Mouse (Mus musculus) heart, embryonic 12.5 days (tissue): ENCODE results near the gene Phf13. TPM values are rescaled to one million over a fixed set of nuclear protein-coding genes. Genes with fewer than 3 reads are reported as not detected.

Source experiments
- ATAC-seq: fragments of 200-750 bp; cut with Nextera tagmentation; 2 replicates; pipeline ENCODE4 v1.8.0; 2017; ENCODE audit warnings: moderate TSS enrichment, moderate library complexity; ENCODE audit not compliant: insufficient number of reproducible peaks, low FRiP score
- H3K27ac ChIP-seq: fragments of 300-500 bp; sonication (generic); 2 replicates; pipeline ENCODE4 v1.5.1; 2016; ENCODE audit warnings: mild to moderate bottlenecking, moderate library complexity; ENCODE audit not compliant: poor library complexity, severe bottlenecking
- H3K27me3 ChIP-seq: fragments of 300-500 bp; sonication (generic); replicated peaks from 2 replicates; pipeline ENCODE4 v1.6.1; 2016; ENCODE audit warnings: mild to moderate bottlenecking, moderate library complexity
- H3K36me3 ChIP-seq: fragments of 300-500 bp; sonication (generic); 2 replicates; pipeline ENCODE4 v1.6.1; 2016; ENCODE audit warnings: mild to moderate bottlenecking, moderate library complexity
- H3K4me1 ChIP-seq: fragments of 300-500 bp; sonication (generic); replicated peaks from 2 replicates; pipeline ENCODE4 v1.6.1; 2016; ENCODE audit warnings: mild to moderate bottlenecking
- H3K4me2 ChIP-seq: fragments of 300-500 bp; sonication (generic); 2 replicates; pipeline ENCODE4 v1.6.1; 2016; ENCODE audit warnings: mild to moderate bottlenecking, moderate library complexity
- H3K4me3 ChIP-seq: fragments of 300-500 bp; sonication (generic); 2 replicates; pipeline ENCODE4 v1.5.1; 2016; ENCODE audit warnings: mild to moderate bottlenecking
- H3K9ac ChIP-seq: fragments of 300-500 bp; sonication (generic); 2 replicates; pipeline ENCODE4 v1.6.1; 2016; ENCODE audit warnings: mild to moderate bottlenecking, moderate library complexity
- H3K9me3 ChIP-seq: fragments of 300-500 bp; sonication (generic); replicated peaks from 2 replicates; pipeline ENCODE4 v1.6.1; 2016; ENCODE audit warnings: mild to moderate bottlenecking, moderate library complexity
- WGBS: fragments of 180-500 bp; shearing (Covaris S2); methylation state at CpG from one replicate; pipeline ENCODE4 v1.1.7; 2016; 5-methylcytosine and 5-hydroxymethylcytosine counted together
- polyA plus RNA-seq: library from polyadenylated mRNA; unstranded; fragments of >200 nt; fragmentation: Nextera tagmentation; extraction: Ambion mirVana; gene quantifications from 2 replicates; pipeline ENCODE4 v1.2.1, GENCODE M21; 2016

Gene Phf13
- polyA plus RNA-seq, 1 experiment from 2014 or later: 27.0 TPM

DNA sequence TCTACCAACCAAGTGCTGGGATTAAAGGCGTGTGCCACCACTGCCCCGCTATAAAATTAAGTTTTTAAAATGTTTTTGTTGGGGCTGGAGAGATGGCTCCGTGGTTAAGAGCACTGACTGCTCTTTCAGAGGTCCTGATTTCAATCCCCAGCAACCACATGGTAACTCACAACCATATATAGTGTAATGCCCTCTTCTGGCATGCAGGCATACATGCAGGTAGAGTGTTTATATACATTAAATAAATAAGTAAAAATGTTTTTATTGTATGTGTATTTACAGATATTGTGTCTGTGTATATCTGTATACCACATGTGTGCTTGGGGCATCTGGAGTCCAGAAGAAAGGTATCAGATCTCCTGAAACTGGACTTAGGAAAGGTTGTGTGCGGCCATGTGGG lies 5.3 kb upstream of the Phf13 start:
- no peaks in the 10 kb centered on the region for H3K27me3 ChIP-seq
- no peaks in the 10 kb centered on the region for H3K36me3 ChIP-seq
- 65% methylated on average over 4 of the region's 4 CpGs for WGBS
- H3K9ac ChIP-seq: no peak overlapping the region
- H3K4me1 ChIP-seq: peaks cover 15% of the 10 kb centered on the region
- no peak for ATAC-seq
- no peak overlapping the region for H3K27ac ChIP-seq
- no peaks in the 10 kb centered on the region for H3K9me3 ChIP-seq
- H3K4me2 ChIP-seq: no peak overlapping the region
- H3K4me3 ChIP-seq: no peak overlapping the region

DNA sequence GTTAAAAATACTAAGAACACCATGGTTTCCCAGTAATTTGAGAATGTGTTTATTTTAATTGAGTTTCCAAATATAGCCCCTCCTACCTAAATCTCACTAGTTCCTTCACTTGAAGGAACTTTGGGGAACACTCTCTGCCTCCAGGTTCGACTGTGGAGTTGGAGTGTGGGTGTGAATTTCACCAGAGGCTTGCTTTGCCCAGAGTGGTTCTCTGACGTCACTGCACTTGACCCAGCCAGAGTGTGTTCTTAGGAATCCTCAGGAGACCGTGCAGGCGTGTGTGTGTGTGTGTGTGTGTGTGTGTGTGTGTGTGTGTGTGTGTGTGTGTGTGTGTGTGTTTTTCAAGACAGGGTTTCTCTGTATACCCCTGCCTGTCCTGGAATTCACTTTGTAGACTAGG lies 4.8 kb upstream of the Phf13 start:
- Histone ChIP-seq H3K4me1 (peaks cover 15% of the 10 kb centered on the region), H3K27me3 (no peaks in the 10 kb centered on the region), H3K27ac (no peak overlapping the region), H3K4me3 (no peak overlapping the region), H3K4me2 (no peak overlapping the region), H3K36me3 (no peaks in the 10 kb centered on the region), H3K9ac (no peak overlapping the region), H3K9me3 (no peaks in the 10 kb centered on the region)
- WGBS: 38% methylated on average over 4 of the region's 4 CpGs
- ATAC-seq: no peak

DNA sequence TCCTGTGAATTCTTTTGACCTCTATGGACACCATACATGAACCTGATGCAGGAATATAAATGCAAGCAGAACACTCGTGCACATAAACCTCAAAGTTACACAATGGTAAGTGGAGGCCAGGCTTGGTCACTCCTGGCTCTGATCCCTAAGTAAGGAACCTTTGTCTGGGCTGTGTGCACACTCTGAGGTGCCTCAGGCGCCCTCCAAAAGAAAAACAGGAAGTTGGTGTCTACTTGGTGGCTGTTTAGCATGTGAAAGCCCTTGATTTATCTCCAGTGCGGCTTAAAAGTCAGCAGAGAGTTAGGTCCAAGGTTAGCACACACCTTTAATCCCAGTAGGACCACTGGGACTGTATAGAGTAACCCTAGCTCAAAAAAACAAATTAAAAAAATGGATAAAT lies 3.4 kb upstream of the Phf13 start:
- H3K9me3 ChIP-seq: no peaks in the 10 kb centered on the region
- no peak overlapping the region for H3K27ac ChIP-seq
- no peak overlapping the region for H3K9ac ChIP-seq
- no peak overlapping the region for H3K4me3 ChIP-seq
- no peaks in the 10 kb centered on the region for H3K27me3 ChIP-seq
- H3K36me3 ChIP-seq: no peaks in the 10 kb centered on the region
- no peak overlapping the region for H3K4me2 ChIP-seq
- ATAC-seq: no peak
- 51% methylated on average over 3 of the region's 3 CpGs for WGBS
- H3K4me1 ChIP-seq: peaks cover 16% of the 10 kb centered on the region

DNA sequence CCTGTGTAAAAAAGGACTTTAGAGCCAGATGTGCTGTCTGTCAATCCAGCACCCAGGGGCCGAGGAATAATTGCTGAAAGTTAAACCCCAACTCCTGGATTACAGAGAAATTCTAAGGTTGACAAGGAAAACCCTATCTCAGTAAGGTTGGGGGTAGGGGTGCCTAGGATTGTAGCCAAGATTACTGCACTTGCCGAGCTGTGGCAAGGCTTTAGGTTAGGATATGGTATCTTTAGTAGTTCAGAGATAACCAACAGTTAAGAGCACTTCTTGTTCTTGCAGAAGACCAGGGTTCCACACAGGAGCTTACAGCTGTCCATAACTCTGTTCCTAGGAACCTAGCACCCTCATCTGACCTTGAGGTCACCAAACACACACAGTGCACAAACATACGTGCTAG lies 1.6 kb upstream of the Phf13 start:
- peak overlapping the region; percentile 85 for H3K9ac ChIP-seq
- H3K27ac ChIP-seq: no peak overlapping the region
- H3K36me3 ChIP-seq: peaks cover 6% of the 10 kb centered on the region
- H3K4me3 ChIP-seq: peak overlapping the region; percentile 99
- ATAC-seq: no peak
- H3K4me1 ChIP-seq: peaks cover 32% of the 10 kb centered on the region
- H3K27me3 ChIP-seq: no peaks in the 10 kb centered on the region
- peak overlapping the region; percentile 67 for H3K4me2 ChIP-seq
- H3K9me3 ChIP-seq: no peaks in the 10 kb centered on the region
- WGBS: 48% methylated on average over 3 of the region's 3 CpGs

DNA sequence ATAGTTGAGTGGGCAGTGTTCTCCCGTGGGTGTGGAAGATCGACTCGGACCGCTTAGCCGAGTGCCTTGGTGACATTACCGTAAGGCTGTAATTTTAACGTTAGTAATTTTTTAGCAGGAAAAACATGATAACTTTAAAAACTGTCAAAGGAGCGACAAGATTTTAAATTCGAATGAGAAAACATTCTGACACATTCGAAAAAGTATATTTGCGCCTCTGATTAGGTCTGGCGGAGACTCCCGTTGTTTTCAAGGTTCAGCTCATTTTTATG lies 829 bp upstream of the Phf13 start:
- H3K4me3 ChIP-seq: peak overlapping the region; percentile 99

DNA sequence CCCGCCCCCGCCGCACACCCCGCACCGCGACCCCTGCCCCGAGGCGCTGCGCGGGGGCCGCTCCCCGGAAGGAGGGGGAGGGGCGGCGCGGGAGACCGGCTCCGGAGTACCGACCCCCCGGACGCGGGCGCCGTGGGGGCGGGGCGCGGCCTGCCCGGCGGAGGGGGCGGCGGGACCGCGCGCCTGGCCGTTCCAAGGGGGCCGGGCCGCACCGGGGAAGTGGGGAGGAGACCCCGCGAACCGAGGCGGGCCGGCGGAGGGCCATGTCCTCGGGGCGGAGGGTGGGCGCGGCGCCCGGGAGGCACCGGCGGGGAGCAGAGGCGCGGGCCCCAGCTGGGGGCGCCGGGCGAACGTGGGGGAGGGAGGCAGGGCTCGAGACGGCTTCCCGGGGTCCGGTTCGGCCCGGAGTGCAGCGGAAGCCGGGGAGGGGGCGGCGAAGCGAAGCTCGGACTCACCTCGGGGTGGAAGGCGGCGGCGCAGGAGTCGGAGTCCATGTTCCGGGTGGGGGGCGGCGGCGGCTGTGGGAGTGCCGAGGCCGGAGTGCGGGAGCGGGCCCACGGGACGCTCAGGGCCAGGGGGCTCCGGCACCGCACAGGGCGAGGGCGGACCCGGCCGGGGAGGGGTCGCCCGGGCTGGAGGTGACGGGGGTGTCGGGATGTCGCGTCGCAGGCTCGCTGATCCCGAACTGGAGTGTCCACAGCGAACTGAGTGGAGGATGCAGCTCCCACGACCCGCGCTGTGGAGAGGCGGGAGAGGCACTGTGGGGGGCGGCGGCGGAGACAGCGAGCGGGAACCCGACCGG lies 486 bp downstream of the Phf13 start:
- peaks cover 27% of the 10 kb centered on the region for H3K36me3 ChIP-seq
- peak; percentile 15 for ATAC-seq
- H3K9me3 ChIP-seq: no peaks in the 10 kb centered on the region
- peak overlapping the region; percentile 85 for H3K27ac ChIP-seq
- H3K4me1 ChIP-seq: peaks cover 28% of the 10 kb centered on the region
- WGBS: under 1% methylated on average over 72 of the region's 111 CpGs
- peak overlapping the region; percentile 99 for H3K4me3 ChIP-seq
- no peaks in the 10 kb centered on the region for H3K27me3 ChIP-seq
- H3K9ac ChIP-seq: peak overlapping the region; percentile 100
- H3K4me2 ChIP-seq: peak overlapping the region; percentile 89

More for the DNA sequence above, 829 bp upstream of the Phf13 start:
- Histone ChIP-seq H3K4me2 (peak overlapping the region; percentile 67), H3K27ac (peak overlapping the region; percentile 90), H3K27me3 (no peaks in the 10 kb centered on the region), H3K9me3 (no peaks in the 10 kb centered on the region), H3K4me1 (peaks cover 32% of the 10 kb centered on the region), H3K9ac (peak overlapping the region; percentile 85), H3K36me3 (peaks cover 14% of the 10 kb centered on the region)
- no peak for ATAC-seq
- WGBS: 3% methylated on average over 13 of the region's 13 CpGs

DNA sequence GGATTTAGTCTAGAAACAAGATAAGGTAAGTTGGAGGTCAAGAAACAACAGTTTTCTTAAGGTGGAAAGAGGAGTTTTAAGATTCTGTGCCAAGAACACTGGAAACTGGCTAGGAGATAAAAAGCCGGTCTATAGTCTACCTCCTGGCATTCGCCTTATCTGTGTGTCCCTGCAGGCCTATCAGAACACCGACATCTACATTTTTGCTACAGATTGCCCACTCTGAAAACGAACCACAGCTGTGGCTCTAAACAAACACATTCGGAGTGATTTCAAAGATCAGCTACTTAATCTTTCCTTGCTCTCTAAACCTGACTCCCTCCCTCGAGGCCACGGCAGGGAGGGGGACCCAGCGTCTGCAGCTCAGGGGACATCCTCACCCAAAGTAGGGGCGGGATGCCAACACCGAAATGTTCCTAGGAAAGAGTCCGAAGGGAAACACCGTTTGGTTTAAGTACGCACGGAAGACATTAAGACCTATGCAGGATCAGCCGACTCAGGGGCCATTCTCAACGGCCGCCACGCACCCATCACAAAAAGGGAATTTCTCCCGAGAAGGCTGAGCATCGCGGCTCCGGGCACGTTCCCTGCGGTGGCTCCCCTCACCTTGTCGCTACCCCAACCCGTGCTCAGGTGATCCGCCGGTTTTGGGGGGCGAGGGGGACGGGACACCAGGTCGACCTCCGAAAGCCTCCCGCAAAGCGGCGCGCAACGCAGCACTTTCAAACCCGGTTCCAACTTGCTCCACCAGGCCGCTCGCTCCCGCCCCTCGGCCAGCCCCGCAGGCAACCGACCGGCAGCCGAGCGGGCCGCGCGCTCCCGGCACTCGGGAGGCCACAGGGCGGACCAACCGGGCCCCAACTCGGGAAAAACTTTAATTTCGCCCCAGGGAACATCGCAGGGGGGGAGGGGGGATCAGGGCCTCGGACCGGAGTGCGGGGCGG lies 1.6 kb downstream of the Phf13 start:
- 1% methylated on average over 55 of the region's 61 CpGs for WGBS
- peak overlapping the region; percentile 99 for H3K4me3 ChIP-seq
- ATAC-seq: no peak
- H3K4me2 ChIP-seq: peak overlapping the region; percentile 89
- peak overlapping the region; percentile 85 for H3K27ac ChIP-seq
- H3K9me3 ChIP-seq: no peaks in the 10 kb centered on the region
- H3K4me1 ChIP-seq: peaks cover 28% of the 10 kb centered on the region
- peak overlapping the region; percentile 100 for H3K9ac ChIP-seq
- no peaks in the 10 kb centered on the region for H3K27me3 ChIP-seq
- peaks cover 31% of the 10 kb centered on the region for H3K36me3 ChIP-seq

DNA sequence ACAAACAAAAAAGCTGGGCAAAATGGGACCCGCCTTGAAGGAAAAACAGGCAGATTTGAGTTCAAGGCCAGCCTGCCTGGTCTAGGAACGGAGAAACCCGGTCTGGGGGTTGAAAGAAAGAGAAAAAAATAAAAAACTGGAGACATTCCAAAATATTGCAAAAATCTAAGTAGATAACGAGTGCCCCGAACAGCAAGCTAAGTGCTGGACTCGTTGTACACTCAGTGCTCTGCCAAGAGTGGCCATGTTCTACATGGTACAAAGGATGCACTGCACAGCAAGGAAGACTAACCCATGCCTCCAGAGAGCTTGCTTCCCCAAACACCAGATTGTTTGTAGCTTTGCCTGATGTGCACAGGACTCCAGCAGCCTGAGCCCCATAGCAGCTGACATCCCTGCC lies 3.0 kb downstream of the Phf13 start:
- 70% methylated on average over 6 of the region's 6 CpGs for WGBS
- Histone ChIP-seq H3K27ac (no peak overlapping the region), H3K4me1 (peaks cover 35% of the 10 kb centered on the region), H3K36me3 (peaks cover 31% of the 10 kb centered on the region), H3K9me3 (no peaks in the 10 kb centered on the region), H3K27me3 (no peaks in the 10 kb centered on the region), H3K4me3 (no peak overlapping the region), H3K9ac (peak overlapping the region; percentile 38; the same call in 1 of the 2 replicates), H3K4me2 (peak overlapping the region; percentile 11; the same call in 1 of the 2 replicates)
- no peak for ATAC-seq

DNA sequence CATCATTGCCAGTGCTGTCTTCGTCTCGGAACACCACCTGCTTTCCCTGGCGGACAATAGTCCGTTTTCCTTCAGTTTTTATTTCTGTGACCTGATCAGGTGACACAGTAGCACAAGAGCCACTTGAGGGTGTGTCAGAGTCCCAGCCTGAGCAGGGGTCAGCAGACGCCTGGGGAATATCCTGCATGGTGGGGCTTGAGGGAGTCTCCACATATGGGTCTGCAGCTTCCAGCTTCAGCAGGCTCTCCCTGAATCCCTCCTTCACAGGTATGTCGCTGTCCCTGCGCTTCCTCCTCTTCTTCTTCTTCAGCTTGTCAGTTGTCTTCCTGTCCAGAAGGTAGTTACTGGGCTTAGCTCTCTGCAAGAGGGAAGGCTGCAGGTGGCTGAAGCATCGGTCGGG lies 4.0 kb downstream of the Phf13 start:
- peaks cover 31% of the 10 kb centered on the region for H3K36me3 ChIP-seq
- no peak for ATAC-seq
- no peaks in the 10 kb centered on the region for H3K27me3 ChIP-seq
- 87% methylated on average over 9 of the region's 9 CpGs for WGBS
- no peak overlapping the region for H3K4me3 ChIP-seq
- H3K9me3 ChIP-seq: no peaks in the 10 kb centered on the region
- H3K4me1 ChIP-seq: peaks cover 33% of the 10 kb centered on the region
- no peak overlapping the region for H3K27ac ChIP-seq
- no peak overlapping the region for H3K4me2 ChIP-seq
- H3K9ac ChIP-seq: no peak overlapping the region

DNA sequence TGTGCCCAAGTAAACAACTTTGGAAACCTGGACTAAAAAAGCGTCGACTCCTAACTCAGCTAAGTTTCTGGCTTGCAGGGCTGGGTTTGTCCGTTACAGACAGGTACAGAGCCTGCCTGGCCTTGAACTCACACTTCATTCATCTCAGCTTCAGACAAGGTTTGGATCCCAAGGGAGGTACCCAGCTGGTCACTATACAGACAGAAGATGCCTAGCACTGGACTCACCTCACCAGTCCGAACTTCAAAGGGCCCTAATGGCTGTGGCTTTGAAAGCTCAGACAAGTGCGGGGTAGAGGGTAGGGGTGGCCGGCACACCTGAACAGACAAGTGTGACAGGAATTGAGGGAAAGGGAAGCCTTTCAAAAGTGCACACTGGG lies 7.0 kb downstream of the Phf13 start:
- ATAC-seq: no peak
- peak overlapping the region; percentile 69 for H3K4me3 ChIP-seq
- peak overlapping the region; percentile 86 for H3K9ac ChIP-seq
- peaks cover 42% of the 10 kb centered on the region for H3K4me1 ChIP-seq
- H3K27ac ChIP-seq: peak overlapping the region; percentile 64; the same call in 1 of the 2 replicates
- H3K27me3 ChIP-seq: no peaks in the 10 kb centered on the region
- 38% methylated on average over 6 of the region's 6 CpGs for WGBS
- H3K9me3 ChIP-seq: no peaks in the 10 kb centered on the region
- peak overlapping the region; percentile 85 for H3K4me2 ChIP-seq
- H3K36me3 ChIP-seq: peaks cover 39% of the 10 kb centered on the region

DNA sequence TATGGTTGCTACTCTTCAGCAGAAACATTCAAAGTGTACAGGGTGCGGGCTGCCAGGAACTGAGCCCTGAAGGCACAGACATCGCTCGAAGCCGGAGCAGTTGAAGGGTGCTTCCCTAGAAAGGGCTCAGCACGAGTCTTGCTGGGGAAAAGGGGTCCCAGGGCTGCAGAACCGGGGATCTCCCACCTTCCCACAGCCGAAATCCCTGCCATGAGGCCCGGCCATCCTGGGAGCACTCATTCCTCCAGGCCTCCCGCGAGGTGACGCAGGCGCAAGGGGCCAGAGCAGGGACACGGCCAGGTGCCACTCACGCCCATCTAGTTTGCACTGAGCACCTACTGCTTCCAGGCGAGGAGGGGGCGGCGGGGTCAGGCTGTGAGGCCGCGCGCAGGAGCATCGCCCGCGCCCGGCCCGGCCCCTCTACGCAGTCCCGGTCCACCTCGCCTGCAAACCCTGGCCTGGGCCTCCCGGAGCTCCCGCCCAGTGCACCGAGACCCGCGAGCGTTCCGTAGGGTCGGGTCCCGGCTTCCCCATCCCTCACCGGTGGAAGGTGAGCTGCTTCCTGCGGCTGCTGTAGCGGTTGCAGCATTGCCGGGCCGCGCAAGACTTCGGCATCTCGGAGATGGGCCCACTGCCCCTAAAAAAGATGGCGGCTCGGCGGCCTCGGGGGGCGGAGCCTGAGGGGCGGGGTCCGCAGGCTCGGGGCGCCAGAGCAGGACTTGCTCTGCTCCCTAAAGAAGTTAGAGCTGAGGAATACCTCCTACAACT lies 7.5 kb downstream of the Phf13 start, which contains the start of gene Thap3:
Thap3 (minus strand) TSS at position 656 of the 768 bp plus-strand sequence.
- peak within 1 kb of the TSS; percentile 69 for H3K4me3 ChIP-seq
- WGBS: under 1% methylated on average over 54 of the region's 54 CpGs
- peak within 1 kb of the TSS; percentile 85 for H3K4me2 ChIP-seq
- ATAC-seq: peak; percentile 73
- H3K9ac ChIP-seq: peak within 1 kb of the TSS; percentile 86
- H3K27ac ChIP-seq: peak within 1 kb of the TSS; percentile 64
- peaks cover 42% of the 10 kb centered on the region for H3K36me3 ChIP-seq
- H3K27me3 ChIP-seq: no peaks in the 10 kb centered on the region
- H3K4me1 ChIP-seq: peaks cover 43% of the 10 kb centered on the region
- no peaks in the 10 kb centered on the region for H3K9me3 ChIP-seq
